Mouse (Mus musculus): ENCODE measurements around the gene Eqtn. TPM values are rescaled to one million over a fixed set of nuclear protein-coding genes. Genes with fewer than 3 reads are reported as not detected.

Eqtn gene
- 0.19 TPM in 1 of 2 replicates, not detected in the other for polyA plus RNA-seq (2015; fragmentation: Nextera tagmentation; extraction: Ambion mirVana)

DNA sequence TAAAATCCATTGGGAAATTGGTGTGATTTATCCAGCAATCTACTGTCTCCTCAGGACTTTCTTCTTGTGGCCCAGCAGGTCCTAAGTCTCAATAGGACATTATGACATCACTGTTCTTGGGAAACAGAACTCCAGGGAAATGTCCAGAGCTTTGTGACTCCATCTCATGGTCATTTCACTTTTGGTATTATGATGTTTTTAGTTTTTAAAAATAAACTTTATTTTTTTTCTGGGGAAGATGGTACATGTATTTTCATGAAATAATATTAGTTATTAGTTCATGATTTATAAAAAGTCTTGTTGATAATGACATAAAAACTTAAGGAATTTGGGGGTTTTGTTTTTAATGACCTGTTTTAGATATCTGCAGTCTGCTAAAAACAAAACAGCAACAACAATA lies at the start of gene Eqtn:
Gene Eqtn, minus strand, starts transcription at position 101 of the 400 bp plus-strand sequence.

Other genes with a start within 250 kb of the Eqtn start
- gene Tek, start 189.6 kb downstream of the Eqtn start, polyA plus RNA-seq (2015; fragmentation: Nextera tagmentation; extraction: Ambion mirVana), result 11.9 and 20.8 TPM in 2 replicates
- 13.3 and 16.8 TPM in 2 replicates for gene Mysm1, start 50.3 kb upstream of the Eqtn start, polyA plus RNA-seq (2015; fragmentation: Nextera tagmentation; extraction: Ambion mirVana)
- gene Jun, start 123.4 kb upstream of the Eqtn start, polyA plus RNA-seq (2015; fragmentation: Nextera tagmentation; extraction: Ambion mirVana), result 75.5 and 97.0 TPM in 2 replicates